Mouse (Mus musculus) activated CD4-positive, CD25-positive, alpha-beta regulatory T cell (primary cell): ENCODE results near the gene L3mbtl4. TPM values are rescaled to one million over a fixed set of nuclear protein-coding genes. Genes with fewer than 3 reads are reported as not detected.

Source experiments
- polyA plus RNA-seq, 2 experiments: library from polyadenylated mRNA; unstranded; fragments of 100-300 nt; shearing (Covaris generic); gene quantifications; one replicate each; pipeline ENCODE4 v1.2.1; 2017

The L3mbtl4 gene
- under 1 TPM in 1 of 2 experiments, not detected in 1; 0.11 TPM for polyA plus RNA-seq

GRCm38 (mm10) chr17:68273527-68273926 lies at the start of gene L3mbtl4:
Gene L3mbtl4, plus strand, starts transcription at chr17:68273797.

GRCm38 (mm10) chr17:68826323-68826722 lies 552.7 kb downstream of the L3mbtl4 start, which contains the start of gene Tmem200c:
Gene Tmem200c, plus strand, starts transcription at chr17:68826623.

